Mouse (Mus musculus) bone marrow, adult 2 months (tissue): Measurements from ENCODE around the gene Gm49336.

ENCODE experiments used
- CTCF ChIP-seq: fragments of 200-500 bp; IDR thresholded peaks from 2 replicates; pipeline ENCODE4 v1.5.1; 2011; ENCODE audit warnings: low read length, control low read depth; ENCODE audit not compliant: control insufficient read depth, insufficient read depth
- POLR2A ChIP-seq: fragments of 200-500 bp; IDR thresholded peaks from 2 replicates; pipeline ENCODE4 v1.6.1; 2011; ENCODE audit warnings: low read depth, mild to moderate bottlenecking, control low read depth, low read length, borderline replicate concordance; ENCODE audit not compliant: control insufficient read depth

GRCm38 (mm10) chr14:60269333-60269732 is 18.0 kb upstream of the Gm49336 start:
- TF ChIP-seq CTCF (no peak), POLR2A (no peak)
